13 mouse cellular contexts compared by ENCODE assay signal in the genomic region with DNA sequence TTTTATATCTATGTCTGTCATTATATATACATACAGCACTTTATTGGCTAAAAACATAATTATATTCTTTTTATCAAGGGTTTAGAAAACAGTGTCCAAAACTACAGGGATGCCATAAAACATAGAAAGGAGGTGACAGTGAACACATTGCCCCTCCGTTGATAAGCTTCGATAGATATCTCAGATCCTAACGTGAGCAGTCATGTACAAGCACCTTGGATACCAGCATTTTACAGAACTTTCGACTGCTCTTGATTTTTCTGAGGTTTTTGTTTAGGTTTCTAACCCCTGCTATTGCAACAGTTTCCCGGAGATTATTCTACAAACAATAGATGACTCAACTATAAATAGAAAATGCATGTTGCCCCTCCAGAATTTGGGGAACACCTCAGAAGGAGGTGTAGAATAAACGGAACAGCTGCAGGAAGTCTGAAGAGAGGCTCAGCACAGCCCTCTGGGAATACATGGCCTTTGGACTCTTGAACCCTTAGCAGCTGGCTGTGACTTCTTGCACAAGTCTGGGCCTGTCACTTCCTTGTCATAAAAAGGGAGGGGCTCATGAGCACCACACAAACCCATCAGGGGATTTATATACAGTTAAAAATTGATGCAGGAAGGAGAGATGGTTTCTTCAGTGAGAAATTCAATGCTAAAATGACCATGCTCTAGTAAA.
DNase-seq lines count a peak whose midpoint lies in the region; ATAC-seq and TF ChIP-seq lines count a peak whose summit lies in the region.
"Had no signal": no experiment of that assay in that cellular context is flagged by ENCODE, and none has a peak within 500 bp of the region (broad histone marks: within the 10 kb centered on the region; RNA-seq: fewer than 3 reads in every experiment).

No protein-coding gene starts in this region.

- TF ChIP-seq CTCF in midbrain, postnatal 0 days (IDR thresholded peaks at IDR 0.05), result no peak

- no peaks in the 10 kb centered on the region for H3K4me1 ChIP-seq in liver, embryonic 16.5 days (ENCODE audit: control insufficient read depth, low read depth, low read length)
- H3K4me1 ChIP-seq in liver, embryonic 11.5 days (replicated peaks; ENCODE audit: control insufficient read depth, insufficient read depth, low read length), result no peaks in the 10 kb centered on the region
- no peaks in the 10 kb centered on the region; the same call in 1 of the 2 replicates for H3K4me1 ChIP-seq in embryonic facial prominence, embryonic 14.5 days (ENCODE audit: control insufficient read depth, insufficient read depth, low read length)
- H3K4me1 ChIP-seq in midbrain, postnatal 0 days (ENCODE audit: insufficient read depth, low read length), result no peaks in the 10 kb centered on the region
- H3K4me1 ChIP-seq: embryonic facial prominence, embryonic 12.5 days; midbrain, embryonic 12.5 days had no signal

- no peaks in the 10 kb centered on the region for H3K9me3 ChIP-seq in liver, embryonic 16.5 days (replicated peaks; ENCODE audit: control insufficient read depth, low read length)
- no peaks in the 10 kb centered on the region for H3K9me3 ChIP-seq in liver, embryonic 11.5 days (ENCODE audit: control insufficient read depth, low read length)
- H3K9me3 ChIP-seq in embryonic facial prominence, embryonic 14.5 days (ENCODE audit: control insufficient read depth, low read length), result no peaks in the 10 kb centered on the region
- no peaks in the 10 kb centered on the region for H3K9me3 ChIP-seq in midbrain, postnatal 0 days (ENCODE audit: low read length)
- H3K9me3 ChIP-seq: embryonic facial prominence, embryonic 12.5 days; midbrain, embryonic 12.5 days had no signal

- no peak overlapping the region for H3K4me3 ChIP-seq in liver, embryonic 16.5 days (ENCODE audit: low read depth, low read length)
- no peak overlapping the region for H3K4me3 ChIP-seq in liver, embryonic 11.5 days (ENCODE audit: low read depth, low read length)
- H3K4me3 ChIP-seq in embryonic facial prominence, embryonic 14.5 days (ENCODE audit: low read depth, low read length), result no peak overlapping the region
- no peak overlapping the region for H3K4me3 ChIP-seq in midbrain, postnatal 0 days (ENCODE audit: low read depth, low read length)
- H3K4me3 ChIP-seq: embryonic facial prominence, embryonic 12.5 days; midbrain, embryonic 12.5 days had no signal

- no peaks in the 10 kb centered on the region for H3K27me3 ChIP-seq in liver, embryonic 16.5 days (ENCODE audit: control insufficient read depth, insufficient read depth, low read depth, low read length)
- H3K27me3 ChIP-seq in liver, embryonic 11.5 days (replicated peaks; ENCODE audit: control insufficient read depth, insufficient read depth, low read length), result no peaks in the 10 kb centered on the region
- H3K27me3 ChIP-seq in embryonic facial prominence, embryonic 14.5 days (replicated peaks; ENCODE audit: control insufficient read depth, insufficient read depth, low read length), result no peaks in the 10 kb centered on the region
- H3K27me3 ChIP-seq in midbrain, postnatal 0 days (ENCODE audit: insufficient read depth, low read length), result no peaks in the 10 kb centered on the region
- H3K27me3 ChIP-seq: embryonic facial prominence, embryonic 12.5 days; midbrain, embryonic 12.5 days had no signal

- no peaks in the 10 kb centered on the region for H3K36me3 ChIP-seq in liver, embryonic 16.5 days (ENCODE audit: control insufficient read depth, insufficient read depth)
- no peaks in the 10 kb centered on the region for H3K36me3 ChIP-seq in liver, embryonic 11.5 days (ENCODE audit: control insufficient read depth, insufficient read depth, low read length)
- no peaks in the 10 kb centered on the region for H3K36me3 ChIP-seq in embryonic facial prominence, embryonic 14.5 days (ENCODE audit: control insufficient read depth, insufficient read depth, low read length)
- H3K36me3 ChIP-seq in midbrain, postnatal 0 days (ENCODE audit: insufficient read depth, low read length), result no peaks in the 10 kb centered on the region
- H3K36me3 ChIP-seq: embryonic facial prominence, embryonic 12.5 days; midbrain, embryonic 12.5 days had no signal

- ATAC-seq in liver, embryonic 16.5 days (ENCODE audit: low read depth), result peak; percentile 41; the same call in 1 of the 2 replicates
- no peak for ATAC-seq in liver, embryonic 11.5 days (replicated peaks; ENCODE audit: low FRiP score)
- peak; percentile 84 for ATAC-seq in common myeloid progenitor, adult 5-6 weeks (replicated peaks; ENCODE audit: low read depth, poor library complexity, severe bottlenecking)
- ATAC-seq in embryonic facial prominence, embryonic 14.5 days (ENCODE audit: low read depth), result no peak
- ATAC-seq in megakaryocyte progenitor cell, adult 5-6 weeks (replicated peaks; ENCODE audit: poor library complexity), result peak; percentile 82
- ATAC-seq in activated CD4-positive, CD25-positive, alpha-beta regulatory T cell, adult 4 months, result no peak
- no peak for ATAC-seq in midbrain, postnatal 0 days (ENCODE audit: low FRiP score)

- H3K9ac ChIP-seq in liver, embryonic 16.5 days (ENCODE audit: low read depth, low read length), result no peak overlapping the region
- no peak overlapping the region for H3K9ac ChIP-seq in liver, embryonic 11.5 days (ENCODE audit: low read depth, low read length)
- H3K9ac ChIP-seq in embryonic facial prominence, embryonic 14.5 days (ENCODE audit: low read depth, low read length), result no peak overlapping the region
- H3K9ac ChIP-seq in midbrain, postnatal 0 days (replicated peaks; ENCODE audit: low read length, poor library complexity, severe bottlenecking), result no peak overlapping the region
- H3K9ac ChIP-seq: embryonic facial prominence, embryonic 12.5 days; liver, embryonic 14.5 days; midbrain, embryonic 12.5 days had no signal

- DNase-seq in liver, embryonic 11.5 days (ENCODE audit: low spot score), result no peak
- peak; percentile 59 for DNase-seq in embryonic facial prominence, embryonic 14.5 days (ENCODE audit: low spot score)
- DNase-seq in midbrain, postnatal 0 days (ENCODE audit: low spot score), result no peak
- DNase-seq: cerebellum, adult 2 months; heart, postnatal 14 days; thymus, adult 2 months had no signal

- no peak overlapping the region for H3K4me2 ChIP-seq in liver, embryonic 16.5 days (ENCODE audit: low read depth, low read length)
- H3K4me2 ChIP-seq in liver, embryonic 11.5 days, result no peak overlapping the region
- H3K4me2 ChIP-seq in embryonic facial prominence, embryonic 14.5 days (ENCODE audit: low read depth, low read length), result no peak overlapping the region
- no peak overlapping the region for H3K4me2 ChIP-seq in midbrain, postnatal 0 days (ENCODE audit: low read depth, low read length, poor library complexity, severe bottlenecking)
- H3K4me2 ChIP-seq: embryonic facial prominence, embryonic 12.5 days; midbrain, embryonic 12.5 days had no signal

- WGBS in liver, embryonic 16.5 days (ENCODE audit: insufficient replicate concordance), result 38% methylated on average over 6 of the region's 6 CpGs
- WGBS in liver, embryonic 11.5 days, result 67% methylated on average over 6 of the region's 6 CpGs
- 58% methylated on average over 6 of the region's 6 CpGs for WGBS in embryonic facial prominence, embryonic 14.5 days
- WGBS in midbrain, postnatal 0 days, result 78% methylated on average over 6 of the region's 6 CpGs

- no peak overlapping the region for H3K27ac ChIP-seq in liver, embryonic 16.5 days (ENCODE audit: low read length)
- no peak overlapping the region for H3K27ac ChIP-seq in liver, embryonic 11.5 days (ENCODE audit: low read depth, low read length)
- H3K27ac ChIP-seq in embryonic facial prominence, embryonic 14.5 days (replicated peaks; ENCODE audit: low read depth, low read length), result no peak overlapping the region
- no peak overlapping the region for H3K27ac ChIP-seq in midbrain, postnatal 0 days (ENCODE audit: low read depth, low read length)
- H3K27ac ChIP-seq: embryonic facial prominence, embryonic 12.5 days; liver, embryonic 14.5 days; midbrain, embryonic 12.5 days had no signal

Comparison
In these comparisons a context has a peak if more than half of its experiments do, and no peak if none do; other contexts are left out.
1. ATAC-seq: peak in liver, embryonic 16.5 days (single experiment), common myeloid progenitor, adult 5-6 weeks (single experiment) and megakaryocyte progenitor cell, adult 5-6 weeks (single experiment); none in liver, embryonic 11.5 days (single experiment), embryonic facial prominence, embryonic 14.5 days (single experiment), activated CD4-positive, CD25-positive, alpha-beta regulatory T cell, adult 4 months (single experiment) and midbrain, postnatal 0 days (single experiment).